Mouse (Mus musculus) liver, adult 2 months (tissue): ENCODE data around the gene Cd24a. TPM values are rescaled to one million over a fixed set of nuclear protein-coding genes. Genes with fewer than 3 reads are reported as not detected.

ENCODE experiments used
- DNase-seq: peaks from one replicate; pipeline ENCODE4 v3.0.0-alpha.2; 2011; ENCODE audit warnings: low read depth, low spot score; ENCODE audit errors: extremely low read depth
- H3K27ac ChIP-seq: fragments of 200-500 bp; replicated peaks from 2 replicates; pipeline ENCODE4 v1.5.1; 2012; ENCODE audit warnings: low read depth, mild to moderate bottlenecking, control low read depth, inconsistent platforms, low read length; ENCODE audit not compliant: insufficient read depth
- H3K27me3 ChIP-seq: fragments of 200-500 bp; 2 replicates; pipeline ENCODE4 v1.6.1; 2012; ENCODE audit warnings: mild to moderate bottlenecking, moderate library complexity, low read length, inconsistent platforms; ENCODE audit not compliant: control insufficient read depth, insufficient read depth
- H3K36me3 ChIP-seq: fragments of 200-500 bp; 2 replicates; pipeline ENCODE4 v1.6.1; 2012; ENCODE audit warnings: low read length, inconsistent platforms; ENCODE audit not compliant: control insufficient read depth, insufficient read depth
- H3K4me1 ChIP-seq: fragments of 200-500 bp; 2 replicates; pipeline ENCODE4 v1.6.1; 2011; ENCODE audit warnings: low read length; ENCODE audit not compliant: control insufficient read depth, insufficient read depth
- H3K4me3 ChIP-seq: fragments of 200-500 bp; 2 replicates; pipeline ENCODE4 v1.5.1; 2011; ENCODE audit warnings: low read depth, mild to moderate bottlenecking, control low read depth, low read length, moderate library complexity; ENCODE audit not compliant: insufficient read depth
- H3K79me2 ChIP-seq: fragments of 200-500 bp; 2 replicates; pipeline ENCODE4 v1.6.1; 2012; ENCODE audit warnings: inconsistent platforms, mild to moderate bottlenecking, low read length, moderate library complexity; ENCODE audit not compliant: control insufficient read depth, insufficient read depth
- H3K9ac ChIP-seq: fragments of 200-500 bp; 2 replicates; pipeline ENCODE4 v1.6.1; 2012; ENCODE audit warnings: low read depth, mild to moderate bottlenecking, control low read depth, inconsistent platforms, low read length
- CTCF ChIP-seq: fragments of 200-500 bp; IDR thresholded peaks from 2 replicates; pipeline ENCODE4 v1.5.1; 2011; ENCODE audit warnings: low read depth, low read length, control low read depth
- POLR2A ChIP-seq: fragments of 200-500 bp; IDR thresholded peaks from 2 replicates; pipeline ENCODE4 v1.6.1; 2011; ENCODE audit warnings: low read length, control low read depth; ENCODE audit not compliant: insufficient read depth; ENCODE audit errors: extremely low read depth
- WGBS: fragments of 180-500 bp; shearing (Covaris S2); methylation state at CpG from one replicate; pipeline ENCODE4 v1.1.7; 2018; 5-methylcytosine and 5-hydroxymethylcytosine counted together
- polyA plus RNA-seq: library from polyadenylated mRNA; depleted of rRNA; stranded (reverse); fragments of >200 nt; gene quantifications from 2 replicates; pipeline ENCODE4 v1.2.3, GENCODE M21; 2012
- total RNA-seq: library from RNA; depleted of rRNA; stranded (reverse); fragments of >200 nt; gene quantifications from 2 replicates; pipeline ENCODE4 v1.2.3, GENCODE M21; 2014

Gene Cd24a
- total and polyA plus RNA-seq, 2 experiments = 1.7 to 5.7 TPM

DNA sequence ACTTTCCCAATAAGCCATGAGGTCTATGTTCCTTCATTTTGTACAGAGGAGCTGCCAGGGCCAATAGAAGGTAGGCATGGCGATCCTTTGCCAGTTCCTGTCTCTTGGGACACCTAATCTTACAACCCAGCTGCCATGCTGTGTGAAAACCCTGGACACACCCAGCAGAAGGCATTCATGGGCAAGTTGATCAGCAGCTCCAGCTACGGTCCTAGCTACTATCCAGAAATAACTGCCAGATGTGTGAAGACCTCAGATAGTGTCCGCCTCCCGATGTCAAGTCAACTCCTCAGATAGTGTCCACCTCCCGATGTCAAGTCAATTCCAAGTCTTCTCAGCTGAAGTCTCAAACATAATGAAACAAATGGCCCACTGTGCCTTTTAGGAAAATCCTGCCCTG lies 31.4 kb downstream of the Cd24a start:
- TF ChIP-seq POLR2A = no peak
- no peak for TF ChIP-seq CTCF
- no peak overlapping the region for H3K27ac ChIP-seq
- no peaks in the 10 kb centered on the region for H3K36me3 ChIP-seq
- no peak overlapping the region for H3K9ac ChIP-seq
- DNase-seq = no peak
- 88% methylated on average over 5 of the region's 5 CpGs for WGBS
- H3K79me2 ChIP-seq = no peaks in the 10 kb centered on the region
- no peaks in the 10 kb centered on the region for H3K4me1 ChIP-seq
- H3K27me3 ChIP-seq = no peaks in the 10 kb centered on the region
- H3K4me3 ChIP-seq = no peak overlapping the region

DNA sequence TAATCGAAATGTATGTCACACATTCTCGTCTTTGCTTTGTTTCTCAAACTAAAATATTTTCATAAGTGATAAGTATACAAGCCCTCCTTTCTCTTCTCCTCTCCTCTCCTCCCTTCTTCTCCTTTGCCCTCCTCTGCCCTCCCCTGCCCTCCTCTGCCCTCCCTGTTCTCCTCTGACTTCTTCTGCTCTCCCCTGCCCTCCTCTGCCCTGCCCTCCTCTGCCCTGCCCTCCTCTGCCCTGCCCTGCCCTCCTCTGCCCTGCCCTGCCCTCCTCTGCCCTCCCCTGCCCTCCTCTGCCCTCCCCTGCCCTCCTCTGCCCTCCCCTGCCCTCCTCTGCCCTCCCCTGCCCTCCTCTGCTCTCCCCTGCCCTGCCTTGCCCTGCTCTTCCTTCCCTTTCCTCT lies 31.9 kb downstream of the Cd24a start:
- Histone ChIP-seq H3K27ac (no peak overlapping the region), H3K4me1 (no peaks in the 10 kb centered on the region), H3K79me2 (no peaks in the 10 kb centered on the region), H3K36me3 (no peaks in the 10 kb centered on the region), H3K27me3 (no peaks in the 10 kb centered on the region), H3K4me3 (no peak overlapping the region), H3K9ac (no peak overlapping the region)
- DNase-seq = no peak
- no peak for TF ChIP-seq CTCF
- no peak for TF ChIP-seq POLR2A
- 85% methylated on average over 2 of the region's 2 CpGs for WGBS

DNA sequence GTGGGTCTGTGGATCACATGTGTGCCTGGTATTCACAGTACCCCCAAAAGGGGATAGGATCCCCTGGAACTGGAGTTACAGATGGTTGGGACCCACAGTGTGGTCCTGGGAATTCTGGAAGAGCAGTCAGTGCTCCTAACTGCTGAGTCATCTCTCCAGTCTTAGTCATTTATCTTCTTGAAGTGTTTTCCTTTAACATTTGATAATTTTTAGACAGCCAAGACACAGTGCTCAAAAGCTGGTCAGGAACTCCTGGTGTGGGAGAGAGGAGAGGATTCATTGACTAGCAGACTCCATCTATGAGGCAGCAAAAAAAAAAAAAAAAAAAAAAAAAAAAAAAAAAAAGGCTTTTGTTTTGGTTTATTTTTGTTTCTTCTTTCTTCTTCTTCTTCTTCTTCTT lies 33.0 kb downstream of the Cd24a start:
- H3K27me3 ChIP-seq = no peaks in the 10 kb centered on the region
- no peak for TF ChIP-seq POLR2A
- no peak for TF ChIP-seq CTCF
- no peaks in the 10 kb centered on the region for H3K4me1 ChIP-seq
- H3K4me3 ChIP-seq = no peak overlapping the region
- H3K79me2 ChIP-seq = no peaks in the 10 kb centered on the region
- no peak overlapping the region for H3K27ac ChIP-seq
- DNase-seq = no peak
- no peak overlapping the region for H3K9ac ChIP-seq
- no peaks in the 10 kb centered on the region for H3K36me3 ChIP-seq

DNA sequence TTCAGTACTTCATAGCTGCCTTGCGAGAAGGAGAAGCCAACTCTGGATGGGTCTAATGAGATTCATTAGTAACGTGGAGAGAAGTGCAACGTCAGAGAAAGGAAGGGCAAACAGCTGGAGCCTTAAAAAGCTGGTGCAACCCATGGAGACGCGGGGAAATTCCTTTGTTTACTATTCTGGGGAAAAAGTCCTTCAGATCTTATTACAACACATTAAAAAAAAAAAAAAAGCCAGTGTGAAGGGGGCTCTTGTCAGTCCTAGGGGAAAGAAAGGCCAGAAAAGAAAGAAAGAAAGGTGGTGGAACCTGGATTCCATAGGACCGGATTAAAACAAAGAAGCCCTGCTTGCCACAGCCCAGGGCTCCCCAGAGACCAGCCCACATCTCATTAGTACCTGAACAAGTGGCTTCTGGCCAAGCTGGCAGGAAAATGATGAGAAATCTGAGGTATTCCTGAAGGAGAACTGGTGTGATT lies 41.0 kb downstream of the Cd24a start:
- Histone ChIP-seq H3K4me3 (no peak overlapping the region), H3K79me2 (no peaks in the 10 kb centered on the region), H3K9ac (no peak overlapping the region), H3K27ac (no peak overlapping the region), H3K27me3 (no peaks in the 10 kb centered on the region), H3K36me3 (no peaks in the 10 kb centered on the region), H3K4me1 (no peaks in the 10 kb centered on the region)
- WGBS = 28% methylated on average over 6 of the region's 6 CpGs
- DNase-seq = no peak
- TF ChIP-seq CTCF = no peak
- no peak for TF ChIP-seq POLR2A

DNA sequence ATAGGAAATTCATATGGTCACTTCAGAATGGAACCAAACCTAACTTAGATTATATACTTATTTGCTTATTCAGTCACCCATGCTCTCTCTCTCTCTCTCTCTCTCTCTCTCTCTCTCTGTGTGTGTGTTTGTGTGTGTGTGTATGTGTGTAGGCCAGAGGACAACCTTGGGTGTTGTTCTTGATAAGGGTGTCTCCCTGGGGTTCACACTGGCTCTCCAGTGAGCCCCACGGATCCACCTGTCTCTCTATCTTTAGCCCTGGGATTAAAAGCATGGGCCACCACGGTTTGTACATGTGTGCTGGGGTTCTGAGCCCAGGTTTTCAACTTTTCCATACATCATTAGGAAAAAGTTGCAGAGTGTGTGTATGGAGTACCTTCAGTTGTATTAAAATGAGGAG lies 41.9 kb downstream of the Cd24a start:
- Histone ChIP-seq H3K4me3 (no peak overlapping the region), H3K36me3 (no peaks in the 10 kb centered on the region), H3K27me3 (no peaks in the 10 kb centered on the region), H3K79me2 (no peaks in the 10 kb centered on the region), H3K27ac (no peak overlapping the region), H3K9ac (no peak overlapping the region), H3K4me1 (no peaks in the 10 kb centered on the region)
- TF ChIP-seq CTCF = no peak
- no peak for TF ChIP-seq POLR2A
- no peak for DNase-seq
- 84% methylated on average over 2 of the region's 2 CpGs for WGBS

- Histone ChIP-seq H3K79me2 (no peaks in the 10 kb centered on the region), H3K4me3 (no peak overlapping the region), H3K4me1 (no peaks in the 10 kb centered on the region), H3K9ac (no peak overlapping the region), H3K27ac (no peak overlapping the region), H3K36me3 (no peaks in the 10 kb centered on the region), H3K27me3 (no peaks in the 10 kb centered on the region)
- WGBS = 88% methylated on average over 8 of the region's 8 CpGs
- DNase-seq = no peak
- TF ChIP-seq CTCF (no peak), POLR2A (no peak)
These were observed 45.4 kb downstream of the Cd24a start for GRCm38 (mm10) chr10:43623510-43623909.
